Mouse (Mus musculus): Measurements from ENCODE around the gene Ppip5k2.
"Not testable (repeated sequence)": the region's sequence is repeated elsewhere in the genome, so short reads cannot be mapped to it uniquely, and the experiment has no call there.

Ppip5k2 gene

DNA sequence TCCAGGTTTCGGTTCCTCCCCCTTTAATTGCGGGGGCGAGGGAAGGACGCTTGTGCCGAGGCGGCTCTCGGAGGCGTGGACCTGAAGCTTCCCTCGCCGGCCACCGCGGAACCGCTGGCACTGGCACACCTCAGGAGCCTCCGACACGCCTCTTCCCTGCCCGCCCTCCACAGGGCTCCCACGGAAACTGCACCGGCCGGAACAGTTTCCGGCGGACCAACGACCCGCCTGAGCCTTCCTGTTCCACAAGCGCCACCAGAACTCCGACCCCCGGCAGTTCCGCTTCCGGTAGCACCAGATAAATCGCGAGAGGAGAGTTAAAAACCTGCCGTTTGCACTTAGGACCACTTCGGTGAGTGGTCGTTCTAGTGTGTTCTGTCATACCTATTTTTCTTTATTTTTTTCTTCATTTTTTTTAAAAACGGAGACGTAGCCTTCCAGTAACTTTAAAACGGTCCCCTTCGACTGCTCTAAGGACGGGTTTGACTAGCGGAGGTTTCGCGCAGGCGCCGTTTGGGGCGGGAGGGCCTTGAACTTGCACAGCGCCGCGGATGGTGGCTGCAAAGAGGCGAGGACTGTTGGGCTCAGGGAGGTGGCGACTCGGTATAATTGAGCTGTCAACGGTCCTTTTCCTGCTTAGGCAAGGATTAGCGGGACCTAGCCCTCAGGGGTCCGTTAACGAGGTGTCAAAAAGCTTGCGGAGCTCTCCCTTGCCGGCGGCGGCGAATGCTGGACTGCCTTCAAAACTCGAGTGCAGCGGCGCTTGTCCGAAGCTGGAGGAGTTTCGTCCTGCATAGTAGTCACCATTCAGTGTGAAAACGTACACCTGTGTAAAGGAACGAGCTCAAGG, at the start of gene Ppip5k2, which contains the start of gene Gin1:
Ppip5k2 (minus strand) TSS at position 508 of the 850 bp plus-strand sequence.
Gin1 (plus strand) TSS at position 269 of the 850 bp plus-strand sequence.
- peak; percentile 88 to 94 for DNase-seq (ENCODE audit: low spot score in 2 of 2)

DNA sequence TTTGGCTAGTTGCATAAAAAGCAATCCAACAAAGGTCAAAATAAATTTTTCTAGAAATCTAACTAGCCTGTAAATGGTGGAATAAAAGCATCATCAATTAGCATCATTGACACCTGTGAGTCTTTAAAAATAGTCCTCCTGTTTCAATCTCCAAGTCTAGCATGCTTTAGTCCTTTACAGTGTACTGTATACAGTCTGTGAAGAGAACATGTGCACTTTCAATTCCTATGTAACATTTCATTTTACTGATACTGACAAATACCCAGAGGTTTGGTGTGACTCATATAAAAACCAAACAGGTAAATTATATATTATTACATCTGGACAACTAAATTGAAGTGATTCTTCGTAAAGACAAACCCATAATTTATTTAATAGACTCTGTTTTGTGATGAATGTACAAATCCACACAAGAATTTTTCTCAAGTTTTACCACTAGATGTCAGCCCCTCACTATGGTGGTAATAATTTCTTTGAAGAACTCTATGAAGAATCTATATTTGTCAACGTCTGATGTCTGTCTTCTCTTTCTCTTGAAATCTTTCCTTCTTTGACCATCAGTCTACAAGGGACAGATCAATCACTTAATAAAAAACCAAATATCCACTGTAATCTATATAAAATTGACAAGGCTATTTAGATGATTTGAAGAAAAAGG, 39.2 kb upstream of the Ppip5k2 start:
- DNase-seq (ENCODE audit: low spot score in 2 of 2) = no peak

DNA sequence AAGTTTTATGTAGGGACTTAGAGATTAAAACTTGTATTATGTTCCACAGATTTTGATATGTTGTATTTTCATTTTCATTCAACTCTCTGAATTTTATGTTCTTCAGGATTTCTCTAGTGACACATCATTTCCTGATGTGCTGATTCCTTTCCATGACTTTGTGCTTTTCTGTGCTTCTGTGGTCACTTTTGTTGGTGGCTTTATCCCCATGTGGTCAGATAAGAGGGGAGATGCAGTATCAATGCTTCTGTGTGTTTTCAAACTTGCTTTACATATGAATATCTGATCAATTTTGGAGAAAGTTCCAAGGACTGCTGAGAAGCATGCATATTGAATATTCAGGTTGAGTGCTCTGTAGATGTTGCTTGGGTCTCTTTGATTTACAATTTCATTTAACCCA, 34.3 kb upstream of the Ppip5k2 start:
- no peak for DNase-seq (ENCODE audit: low spot score in 2 of 2)

- no peak for DNase-seq (ENCODE audit: low spot score in 2 of 2)
Measured at GRCm38 (mm10) chr1:97802207-97802902, 32.1 kb upstream of the Ppip5k2 start.

DNA sequence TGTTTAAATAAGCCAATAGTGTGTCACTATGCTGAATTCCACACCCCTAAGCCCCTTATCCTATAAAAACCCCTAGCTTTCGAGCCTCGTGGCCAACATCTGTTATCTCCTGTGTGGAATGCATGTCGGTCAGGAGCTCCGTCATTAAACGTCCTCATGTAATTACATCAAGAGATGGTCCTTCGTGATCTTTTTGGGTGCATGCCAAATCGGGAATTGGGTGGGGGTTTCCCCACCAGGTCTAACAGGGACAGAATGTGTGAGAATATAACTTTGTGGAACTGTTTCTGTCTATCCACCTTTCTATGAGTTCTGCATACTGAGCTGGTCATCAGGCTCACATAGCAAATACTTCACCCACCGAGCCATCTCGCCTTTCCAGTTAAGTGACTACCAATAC, 25.7 kb upstream of the Ppip5k2 start:
- DNase-seq (ENCODE audit: low spot score in 2 of 2) = no peak

GRCm38 (mm10) chr1:97794110-97794509, 23.9 kb upstream of the Ppip5k2 start:
- no peak for DNase-seq (ENCODE audit: low spot score in 2 of 2)

DNA sequence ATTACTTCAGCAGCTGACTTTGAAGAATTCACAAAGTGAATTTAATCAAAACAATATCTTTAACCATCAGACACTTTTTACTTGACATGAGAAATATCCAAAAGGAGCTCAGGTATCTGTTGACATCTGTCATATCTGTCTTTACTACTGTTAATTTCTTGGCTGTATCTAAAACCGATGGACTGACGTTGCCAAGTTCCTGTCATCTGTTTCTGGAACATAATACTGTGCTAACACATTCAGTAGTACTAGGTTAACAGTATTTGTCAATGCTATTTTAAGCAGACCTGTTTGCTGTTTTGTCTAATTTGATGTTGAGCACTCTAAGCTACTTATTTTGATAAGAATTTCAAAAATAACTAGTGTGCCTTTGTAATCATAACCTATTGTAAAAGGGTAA, 18.3 kb upstream of the Ppip5k2 start:
- DNase-seq (ENCODE audit: low spot score in 2 of 2) = no peak

DNA sequence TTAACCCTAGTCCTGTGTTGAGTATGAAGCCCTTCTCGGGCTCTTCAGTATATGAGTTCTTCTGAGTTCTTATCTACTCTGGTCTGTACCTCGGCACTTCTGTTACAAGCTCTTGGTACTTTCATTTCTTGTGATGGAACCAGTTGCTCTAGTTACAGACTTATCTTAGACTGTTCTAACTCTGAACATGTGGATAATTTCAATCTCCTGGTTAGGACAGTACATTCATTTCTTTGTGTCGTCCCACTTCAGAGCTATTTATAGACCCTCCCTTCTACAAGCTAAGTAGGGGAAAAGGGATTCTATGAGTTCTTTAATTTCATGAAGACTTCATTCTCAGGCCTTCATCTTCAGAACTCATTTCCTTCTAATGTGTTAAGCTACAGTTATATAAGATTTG, 17.5 kb upstream of the Ppip5k2 start:
- DNase-seq (ENCODE audit: low spot score in 2 of 2) = no peak

- DNase-seq (ENCODE audit: low spot score in 2 of 2) = no peak
Measured at GRCm38 (mm10) chr1:97785685-97786393, 15.6 kb upstream of the Ppip5k2 start.

GRCm38 (mm10) chr1:97784928-97785327, 14.7 kb upstream of the Ppip5k2 start:
- no peak for DNase-seq (ENCODE audit: low spot score in 2 of 2)

GRCm38 (mm10) chr1:97781674-97782073, 11.5 kb upstream of the Ppip5k2 start:
- DNase-seq (ENCODE audit: low spot score in 2 of 2) = no peak

DNA sequence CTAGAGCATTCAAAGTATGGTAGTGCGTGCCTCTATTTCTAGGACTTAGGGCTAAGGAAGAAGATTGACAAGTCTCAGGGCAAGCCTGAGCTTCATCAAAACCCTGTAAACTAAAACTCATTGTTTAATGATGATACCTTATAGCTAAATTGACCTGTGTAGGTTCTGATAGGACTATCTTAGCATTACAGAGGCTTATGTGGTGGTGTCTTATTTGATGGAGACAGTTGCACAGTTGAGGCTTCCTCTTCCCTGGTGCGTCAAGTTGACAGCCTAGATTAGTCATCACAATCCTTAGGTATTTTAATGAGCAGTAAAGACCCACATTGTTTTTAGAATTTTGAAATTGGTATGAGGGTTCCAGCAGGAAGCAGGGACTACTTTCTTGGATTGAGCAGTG, 3.8 kb upstream of the Ppip5k2 start:
- no peak for DNase-seq (ENCODE audit: low spot score in 2 of 2)

DNA sequence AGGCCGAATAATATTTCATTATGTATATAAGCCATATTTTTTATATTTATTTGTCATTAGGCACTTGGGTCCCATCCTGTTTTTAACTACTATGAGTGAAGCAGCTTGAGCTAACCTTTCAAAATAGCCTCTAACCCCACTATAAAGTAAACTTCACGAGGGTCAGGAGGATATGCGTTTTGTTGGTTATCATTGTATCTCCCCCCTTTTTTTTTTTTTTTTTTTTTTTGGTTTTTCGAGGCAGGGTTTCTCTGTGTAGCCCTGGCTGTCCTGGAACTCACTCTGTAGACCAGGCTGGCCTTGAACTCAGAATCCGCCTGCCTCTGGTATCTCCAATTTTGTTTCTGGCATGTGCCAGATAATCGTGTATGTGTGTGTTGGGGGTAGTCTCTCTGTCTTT, 3.2 kb upstream of the Ppip5k2 start:
- no peak for DNase-seq (ENCODE audit: low spot score in 2 of 2)

- no peak for DNase-seq (ENCODE audit: low spot score in 2 of 2)
Measured at GRCm38 (mm10) chr1:97771727-97772126, 1.5 kb upstream of the Ppip5k2 start.

- no peak for DNase-seq (ENCODE audit: low spot score in 2 of 2)
Measured at GRCm38 (mm10) chr1:97771118-97771517, 907 bp upstream of the Ppip5k2 start.

- peak in 1 of 2 experiments; percentile 31 for DNase-seq (ENCODE audit: low spot score in 2 of 2)
Measured at GRCm38 (mm10) chr1:97769294-97769903, 812 bp downstream of the Ppip5k2 start.

GRCm38 (mm10) chr1:97768906-97769293, 1.3 kb downstream of the Ppip5k2 start:
- no peak for DNase-seq (ENCODE audit: low spot score in 2 of 2)

- DNase-seq (ENCODE audit: low spot score in 2 of 2) = no peak
Measured at GRCm38 (mm10) chr1:97768089-97768488, 2.1 kb downstream of the Ppip5k2 start.

GRCm38 (mm10) chr1:97765712-97766111, 4.5 kb downstream of the Ppip5k2 start:
- not testable (repeated sequence) for DNase-seq (ENCODE audit: low spot score in 2 of 2)

DNA sequence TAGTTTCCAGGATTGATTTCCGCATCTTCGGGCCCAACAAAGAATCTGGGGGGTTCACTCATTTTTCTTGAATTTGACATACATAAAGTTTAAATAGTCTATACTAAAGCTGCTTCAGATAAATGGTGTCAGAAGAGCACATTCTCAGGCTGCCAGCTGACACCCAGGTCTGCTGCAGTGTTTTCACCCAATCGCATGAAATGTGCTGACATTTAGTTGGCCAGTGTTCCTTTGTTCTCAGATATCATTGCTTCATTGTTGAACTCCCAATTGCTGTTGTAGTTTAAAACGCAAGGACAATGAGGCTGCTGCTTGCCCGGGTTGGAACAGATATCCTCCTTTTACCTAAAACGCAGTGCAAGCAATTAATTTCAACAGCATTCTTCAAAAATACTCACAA, 8.7 kb downstream of the Ppip5k2 start:
- DNase-seq (ENCODE audit: low spot score in 2 of 2) = no peak

DNA sequence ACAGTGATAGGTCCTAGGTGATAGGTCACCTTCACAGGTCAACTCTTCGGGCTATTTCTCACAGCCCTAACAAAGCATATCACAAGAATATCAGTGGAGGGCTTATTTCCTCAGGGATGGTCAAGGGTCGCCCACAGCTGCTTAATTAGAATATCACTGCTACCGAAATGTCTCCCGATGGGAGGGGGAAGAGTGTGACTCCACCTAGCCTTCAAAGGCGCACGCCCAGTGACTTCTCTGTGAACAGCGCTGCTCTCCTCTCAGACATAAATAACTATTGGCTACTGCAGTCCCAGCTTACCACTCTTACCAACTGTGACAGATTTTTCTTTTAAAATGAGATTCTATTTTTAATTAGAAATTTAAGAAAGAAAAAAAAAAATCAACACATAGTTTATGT, 9.6 kb downstream of the Ppip5k2 start:
- DNase-seq (ENCODE audit: low spot score in 2 of 2) = no peak

Data from frontal cortex, postnatal 25 days (tissue).